Mouse (Mus musculus): Measurements from ENCODE around the gene Slc5a5.

GRCm38 (mm10) chr8:70869199-70869571, 23.4 kb downstream of the Slc5a5 start:
- TF ChIP-seq CTCF (IDR thresholded peaks at IDR 0.05; ENCODE audit: extremely low read depth, insufficient read depth, low read length) = no peak
- TF ChIP-seq POLR2A (IDR thresholded peaks at IDR 0.05; ENCODE audit: extremely low read depth, insufficient read depth, low read length) = no peak

Data from cortical plate, adult 2 months (tissue).